Mouse (Mus musculus) CD4-positive, CD25-positive, alpha-beta regulatory T cell, adult 9 weeks (primary cell): ENCODE data around the gene Babam1. TPM values are rescaled to one million over a fixed set of nuclear protein-coding genes. Genes with fewer than 3 reads are reported as not detected.

Source experiments
- polyA plus RNA-seq: library from polyadenylated mRNA; unstranded; fragments of 100-300 nt; shearing (Covaris generic); gene quantifications from one replicate; pipeline ENCODE4 v1.2.1, GENCODE M21; 2017

The Babam1 gene
- 126 TPM for polyA plus RNA-seq

DNA sequence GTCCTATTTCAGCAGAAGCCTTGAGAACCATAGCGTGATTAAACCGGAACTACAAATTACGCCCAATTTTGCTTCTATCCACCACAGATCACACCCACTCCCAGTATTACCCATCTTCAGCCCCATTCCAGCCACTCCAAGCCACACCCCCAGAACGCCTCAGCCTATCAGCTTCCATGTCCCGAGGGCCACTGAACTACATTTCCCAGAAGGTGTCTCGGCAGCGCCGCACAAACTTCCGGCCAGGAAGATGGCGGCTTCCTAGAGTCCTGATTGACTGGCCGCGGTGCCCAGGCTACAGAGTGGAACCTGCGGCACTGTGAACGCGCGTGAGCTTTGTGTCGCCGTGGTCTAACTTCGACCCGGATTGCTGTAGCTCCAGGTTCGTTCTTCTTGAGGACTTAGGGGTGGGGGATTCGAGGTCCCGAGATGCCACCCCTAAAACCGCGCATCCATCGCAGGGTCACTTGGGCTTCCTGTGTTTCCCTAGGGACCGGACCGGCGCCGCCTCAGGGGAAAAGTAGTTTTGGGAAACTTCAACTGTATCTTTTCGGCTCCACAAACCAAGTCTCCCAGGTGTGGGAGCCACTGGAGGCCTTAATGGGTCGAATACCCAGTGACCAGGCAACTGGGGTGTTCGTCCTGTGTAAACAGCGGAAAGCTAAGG is at the start of gene Babam1:
TSS of gene Babam1 (plus strand) at position 223 of the 667 bp plus-strand sequence.

DNA sequence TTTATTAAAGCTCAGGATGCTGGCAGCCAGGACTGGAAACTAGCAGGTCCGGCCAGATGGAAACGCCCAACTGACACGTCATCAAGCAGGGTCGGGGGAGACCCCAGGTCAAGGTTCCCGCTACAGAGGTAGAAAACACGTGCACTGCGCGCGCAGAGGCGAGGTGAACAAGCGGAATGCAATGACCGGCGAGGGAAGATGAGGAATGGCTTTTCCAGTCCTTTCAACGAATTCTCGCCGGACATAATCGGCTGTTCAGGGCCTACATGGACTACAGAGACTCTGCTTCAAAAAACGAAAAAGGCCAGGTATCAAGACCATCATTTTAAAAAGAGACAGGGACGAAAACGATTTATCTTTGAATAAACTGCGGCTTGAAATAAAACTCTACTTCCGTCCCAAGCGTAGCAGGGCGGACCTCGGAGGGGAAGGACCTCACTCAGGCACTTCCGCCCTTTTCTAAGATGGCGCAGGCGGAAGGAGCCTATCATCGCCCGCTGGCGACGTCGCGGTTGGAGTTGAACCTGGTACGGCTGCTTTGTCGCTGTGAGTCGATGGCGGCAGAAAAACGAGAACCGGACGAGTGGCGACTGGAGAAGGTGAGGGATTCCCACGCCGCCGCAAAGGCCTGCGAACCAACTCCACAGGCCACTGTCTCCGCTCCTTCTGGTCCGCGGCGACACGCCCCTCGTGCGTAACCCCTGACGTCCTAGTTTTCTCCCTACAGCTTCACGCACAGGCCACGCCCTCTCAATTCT is 29.7 kb upstream of the Babam1 start, which contains the start of gene Use1:
TSS of gene Use1 (plus strand) at position 78 of the 758 bp plus-strand sequence.

DNA sequence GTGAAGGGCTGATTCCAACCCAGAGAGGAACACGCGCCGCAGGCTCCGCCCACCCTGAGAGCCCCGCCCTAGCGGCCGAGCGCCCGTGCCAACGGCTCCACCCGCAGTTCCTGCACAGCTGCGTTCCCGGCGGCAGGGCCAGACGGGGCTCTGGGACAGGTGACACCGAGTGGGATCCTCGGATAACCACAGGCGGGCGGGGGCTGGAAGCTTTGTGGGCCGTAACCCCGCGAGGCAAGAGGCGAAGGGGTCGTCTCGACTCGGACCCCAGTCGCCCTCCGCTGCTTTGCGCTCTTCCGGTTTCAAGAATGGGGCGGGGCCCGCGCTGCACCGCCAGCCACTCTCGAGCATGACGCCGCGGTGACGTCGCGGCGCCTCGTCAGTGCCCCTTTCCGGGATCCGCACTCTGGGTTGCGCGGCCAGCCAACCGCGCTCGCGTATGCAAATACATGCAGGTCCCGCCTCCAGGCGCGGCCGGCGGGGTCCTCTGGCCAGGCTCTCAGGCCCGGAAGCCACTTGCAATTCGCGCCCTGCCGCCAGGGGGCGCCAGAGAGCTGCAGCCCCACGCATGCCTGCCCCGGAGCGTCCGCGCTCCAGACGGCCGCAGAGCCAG is 25.3 kb upstream of the Babam1 start, which contains the start of gene Ocel1:
TSS of gene Ocel1 (plus strand) at position 63 of the 613 bp plus-strand sequence.

DNA sequence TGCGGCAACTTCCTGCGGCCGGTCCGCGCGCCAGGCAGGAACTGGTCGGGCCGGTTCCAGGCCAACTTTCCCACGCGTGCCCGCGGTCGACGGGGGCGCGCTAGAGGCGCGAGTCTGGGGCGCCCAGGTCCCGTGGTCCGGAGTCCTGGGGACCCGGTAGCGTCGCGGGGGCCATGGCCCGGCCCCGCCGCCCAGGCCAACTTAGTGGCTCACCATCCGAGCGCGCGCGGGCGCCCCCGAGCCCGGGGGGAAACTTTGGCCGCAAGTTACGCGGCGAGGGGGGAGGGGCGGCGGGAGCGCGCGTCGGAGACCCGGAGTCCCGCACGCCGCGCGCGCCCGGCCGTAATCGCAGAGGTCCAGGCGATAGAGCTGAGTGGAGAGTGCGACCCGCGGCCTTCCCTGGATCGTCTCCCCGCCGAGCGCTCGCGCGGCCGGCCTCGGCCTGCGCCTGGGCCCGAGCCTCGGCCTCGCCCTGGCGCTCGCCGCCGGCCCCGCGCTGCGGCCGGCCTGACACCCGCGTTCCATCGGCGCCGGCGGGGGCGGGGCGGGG is 15.2 kb upstream of the Babam1 start, which contains the start of gene Nr2f6:
TSS of gene Nr2f6 (minus strand) at position 540 of the 550 bp plus-strand sequence.

DNA sequence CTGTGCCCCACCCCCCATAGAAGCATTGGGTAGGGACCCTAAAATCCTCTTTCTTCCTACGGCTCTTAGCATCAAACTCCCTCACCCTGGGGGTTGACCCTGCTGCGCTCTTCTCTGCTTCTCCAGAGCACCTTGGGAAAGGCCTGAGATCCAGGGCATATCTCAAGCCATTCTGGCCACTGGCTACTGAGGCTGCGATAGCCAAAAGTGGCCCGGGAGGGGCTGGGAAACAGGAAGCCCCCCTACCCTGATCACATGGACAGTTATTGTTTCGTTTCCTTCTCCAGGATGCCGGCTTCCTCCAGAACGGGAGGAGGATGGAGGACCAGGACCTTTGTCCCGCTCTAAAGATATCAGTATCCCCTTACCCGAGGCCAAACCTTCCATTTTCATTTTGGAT is 1.0 kb upstream of the Babam1 start, which contains the start of gene Ushbp1:
TSS of gene Ushbp1 (minus strand) at position 174 of the 400 bp plus-strand sequence.

DNA sequence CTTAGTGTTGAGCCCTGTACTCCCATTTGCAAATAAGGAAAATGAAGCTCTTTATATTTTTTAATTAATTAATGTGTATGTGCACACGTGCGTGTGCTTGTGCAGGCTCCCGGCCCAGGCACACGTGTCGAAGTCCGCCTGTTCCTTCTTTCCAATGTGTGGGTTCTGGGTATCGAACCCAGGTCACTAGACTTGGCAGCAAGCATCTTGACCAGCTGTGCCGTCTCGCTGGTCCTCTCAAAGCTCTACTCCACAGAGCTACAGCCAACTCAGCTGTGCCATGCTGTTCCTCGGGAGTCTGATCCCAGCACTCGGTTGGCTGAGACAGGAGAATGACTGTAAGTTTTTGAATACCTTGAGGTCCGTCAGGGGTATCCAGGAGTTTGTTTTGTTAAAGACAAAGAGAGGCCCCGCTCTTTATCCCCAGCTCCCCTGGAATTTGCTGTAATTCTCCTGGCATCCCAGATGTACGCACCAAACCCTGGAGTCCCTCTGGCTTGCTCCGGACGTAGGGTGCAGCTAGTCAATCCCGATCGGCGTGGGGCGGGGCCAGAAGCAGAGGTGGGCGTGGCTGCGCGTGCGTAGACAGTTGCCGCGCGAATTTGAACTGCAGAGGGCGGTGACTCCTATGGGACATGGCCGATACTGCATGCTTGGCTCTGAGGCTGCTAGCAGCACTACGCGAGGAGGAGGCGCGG is 8.9 kb downstream of the Babam1 start, which contains the start of gene Ankle1:
TSS of gene Ankle1 (plus strand) at position 610 of the 698 bp plus-strand sequence.

Other genes with a start within 250 kb of the Babam1 start
- gene Myo9b, start 124.1 kb upstream of the Babam1 start, polyA plus RNA-seq: 24.4 TPM
- gene Haus8, start 123.9 kb upstream of the Babam1 start, polyA plus RNA-seq: 32.5 TPM
- gene Use1, start 30.0 kb upstream of the Babam1 start, polyA plus RNA-seq: 210 TPM
- 5.3 TPM for gene Ocel1, start 25.6 kb upstream of the Babam1 start, polyA plus RNA-seq
- not detected for gene Nr2f6, start 14.9 kb upstream of the Babam1 start, polyA plus RNA-seq
- gene Ushbp1, start 1.1 kb upstream of the Babam1 start, polyA plus RNA-seq: 0.11 TPM
- 0.68 TPM for gene Ankle1, start 9.1 kb downstream of the Babam1 start, polyA plus RNA-seq
- 73.3 TPM for gene Abhd8, start 66.8 kb downstream of the Babam1 start, polyA plus RNA-seq
- 93.2 TPM for gene Mrpl34, start 68.1 kb downstream of the Babam1 start, polyA plus RNA-seq
- 64.2 TPM for gene Dda1, start 72.3 kb downstream of the Babam1 start, polyA plus RNA-seq
- 0.14 TPM for gene Ano8, start 89.1 kb downstream of the Babam1 start, polyA plus RNA-seq
- 3.4 TPM for gene Gtpbp3, start 91.2 kb downstream of the Babam1 start, polyA plus RNA-seq
- not detected for gene Plvap, start 114.9 kb downstream of the Babam1 start, polyA plus RNA-seq
- not detected for gene Ccdc194, start 128.8 kb downstream of the Babam1 start, polyA plus RNA-seq
- gene Bst2, start 140.6 kb downstream of the Babam1 start, polyA plus RNA-seq: 173 TPM
- 55.1 TPM for gene Mvb12a, start 146.1 kb downstream of the Babam1 start, polyA plus RNA-seq
- gene Tmem221, start 162.0 kb downstream of the Babam1 start, polyA plus RNA-seq: 0.40 TPM
- 0.12 TPM for gene Nxnl1, start 169.7 kb downstream of the Babam1 start, polyA plus RNA-seq
- 12.4 TPM for gene Slc27a1, start 172.0 kb downstream of the Babam1 start, polyA plus RNA-seq
- gene Pgls, start 195.3 kb downstream of the Babam1 start, polyA plus RNA-seq: 21.4 TPM
- 2.2 TPM for gene Fam129c, start 200.8 kb downstream of the Babam1 start, polyA plus RNA-seq
- gene Colgalt1, start 214.1 kb downstream of the Babam1 start, polyA plus RNA-seq: 4.4 TPM